Mouse (Mus musculus) cerebellum, adult 9-10 months (tissue): ENCODE results near the gene Snap47.
"Not testable (repeated sequence)": the region's sequence is repeated elsewhere in the genome, so short reads cannot be mapped to it uniquely, and the experiment has no call there.

Source experiments
- DNase-seq: peaks from one replicate; pipeline ENCODE4 v3.0.0; 2022

The Snap47 gene

DNA sequence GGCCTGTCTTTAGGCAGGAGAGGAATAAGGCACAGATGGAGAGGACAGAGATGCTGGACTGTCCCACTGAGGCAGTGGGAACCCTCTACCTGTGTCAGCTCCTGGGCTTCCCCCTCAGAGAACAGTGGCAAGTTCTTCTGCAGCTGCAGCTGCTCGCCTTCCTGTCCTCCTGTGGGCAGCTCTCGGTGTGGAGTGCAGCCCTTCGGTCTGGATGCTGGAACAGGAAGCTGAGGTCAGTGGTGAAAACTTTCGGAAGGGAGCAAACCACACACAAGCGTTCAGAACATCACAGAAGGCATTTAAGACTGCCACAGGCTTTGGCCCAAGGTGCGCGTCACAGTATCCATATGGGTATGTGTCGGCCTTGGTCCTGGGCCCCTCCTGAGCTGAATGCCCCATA is 29.6 kb downstream of the Snap47 start:
- no peak for DNase-seq

DNA sequence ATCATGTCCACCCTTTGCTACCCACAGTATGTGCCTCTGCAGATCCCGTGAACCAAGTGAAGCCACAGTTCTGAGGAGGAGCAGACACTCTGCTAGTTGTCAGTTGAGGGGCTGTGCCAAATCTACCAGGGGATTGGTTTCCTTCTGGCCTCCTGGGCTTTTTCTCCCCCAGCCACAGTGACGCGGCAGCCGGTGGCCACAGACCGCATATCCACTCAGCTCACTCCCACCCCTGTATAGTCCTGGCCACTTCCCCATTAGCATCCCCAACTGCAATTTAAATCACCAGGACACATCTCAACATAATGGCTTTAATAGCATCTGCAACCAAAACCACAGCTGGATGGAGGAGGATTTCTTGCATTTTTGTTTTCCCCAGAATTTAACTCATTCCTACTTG is 32.3 kb downstream of the Snap47 start:
- DNase-seq = no peak

DNA sequence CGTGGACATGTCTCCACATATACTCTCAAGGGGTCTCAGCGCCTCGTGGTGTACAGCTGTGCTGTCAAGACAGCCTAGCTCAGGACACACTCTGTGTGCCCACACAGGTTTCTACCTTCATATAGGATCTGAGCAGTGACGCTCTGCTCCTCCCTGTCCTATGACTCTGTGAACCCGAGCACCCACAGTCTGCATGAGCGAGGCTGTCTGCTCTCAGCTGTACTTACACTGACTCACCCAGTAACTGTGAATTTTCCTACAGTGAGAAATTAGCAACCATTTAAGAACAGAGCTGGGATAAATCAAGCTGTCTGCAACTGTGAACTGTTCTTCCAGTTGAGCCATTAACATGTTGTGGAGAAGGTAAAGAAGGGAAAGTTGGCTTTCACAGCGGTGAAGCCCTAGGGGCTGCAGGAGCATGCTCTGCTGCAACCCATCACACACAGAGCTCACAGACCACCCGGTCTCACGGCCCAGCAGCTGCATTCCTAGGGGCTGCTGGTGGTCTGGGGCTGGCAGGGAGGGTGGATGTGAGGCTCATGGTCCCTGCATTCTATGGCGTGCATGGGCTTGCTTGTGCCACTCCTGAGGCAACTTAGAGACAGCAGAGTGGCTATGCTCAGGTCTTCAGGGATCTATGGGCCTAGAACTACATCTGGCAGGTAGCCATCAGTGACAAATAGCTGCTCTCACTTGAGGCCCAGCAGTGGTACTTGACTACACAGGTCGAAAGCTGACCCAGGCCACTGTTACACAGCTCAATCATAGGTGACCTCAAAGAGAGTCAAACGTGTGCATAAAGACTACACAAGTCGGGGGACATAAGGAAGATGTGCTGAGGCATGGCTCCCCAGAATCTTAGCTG is 37.8 kb downstream of the Snap47 start:
- no peak for DNase-seq

DNA sequence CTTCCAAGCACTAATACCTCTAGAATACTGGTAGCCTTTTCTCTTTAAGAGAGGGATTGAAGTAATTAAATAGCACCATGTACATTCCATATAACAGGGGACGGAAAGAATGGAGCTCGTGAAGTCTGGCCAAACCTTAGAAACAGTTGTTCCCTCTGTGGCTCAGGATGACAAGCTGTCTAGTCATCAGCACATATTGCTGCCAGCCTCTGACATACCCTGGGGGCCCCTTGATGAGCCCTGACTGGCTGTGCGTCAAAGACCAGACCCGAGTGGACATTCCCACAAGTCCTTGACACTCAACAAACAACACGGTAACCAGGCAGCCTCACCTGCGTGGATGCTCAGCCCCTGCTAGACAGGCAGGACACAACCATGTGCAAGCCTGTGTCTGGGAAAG is 38.9 kb downstream of the Snap47 start:
- DNase-seq = no peak

DNA sequence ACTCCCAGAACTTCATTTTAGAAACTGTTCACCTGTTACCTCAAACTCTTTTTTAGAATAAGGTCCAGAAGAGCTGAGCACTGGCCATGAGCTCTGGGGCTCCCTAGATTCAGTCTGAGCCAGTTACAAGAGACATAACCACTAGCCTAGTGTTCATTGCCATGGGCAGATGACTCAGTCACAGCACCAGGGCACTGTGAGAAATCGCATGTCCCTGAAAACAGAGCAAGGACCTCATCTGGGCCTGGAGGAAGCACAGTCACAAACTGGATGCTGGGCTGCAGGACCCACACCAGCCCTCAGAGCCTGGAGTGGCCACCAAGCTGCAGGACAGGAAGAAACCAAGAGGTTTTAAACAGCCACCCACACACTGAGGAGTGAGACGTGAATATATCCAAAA is 40.1 kb downstream of the Snap47 start:
- no peak for DNase-seq

DNA sequence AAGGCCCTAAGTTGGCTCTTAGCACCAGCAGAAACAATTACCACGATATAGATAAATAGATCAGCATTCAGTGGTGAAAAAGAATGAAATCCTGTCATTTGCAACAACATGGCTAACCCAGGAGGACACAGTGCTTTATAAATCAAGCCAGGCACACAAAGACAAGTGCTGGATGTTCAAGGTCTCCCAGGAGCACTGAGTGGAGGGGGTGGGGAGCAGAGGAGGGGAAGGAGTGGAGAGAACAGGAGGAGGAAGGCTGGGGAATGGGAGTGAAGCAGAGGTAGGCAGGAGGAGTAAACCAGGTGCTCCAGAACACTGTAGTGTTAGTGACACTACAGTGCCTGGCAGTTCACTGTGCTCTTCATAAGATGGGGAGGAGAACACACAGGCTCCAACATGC is 45.2 kb downstream of the Snap47 start:
- DNase-seq = no peak

DNA sequence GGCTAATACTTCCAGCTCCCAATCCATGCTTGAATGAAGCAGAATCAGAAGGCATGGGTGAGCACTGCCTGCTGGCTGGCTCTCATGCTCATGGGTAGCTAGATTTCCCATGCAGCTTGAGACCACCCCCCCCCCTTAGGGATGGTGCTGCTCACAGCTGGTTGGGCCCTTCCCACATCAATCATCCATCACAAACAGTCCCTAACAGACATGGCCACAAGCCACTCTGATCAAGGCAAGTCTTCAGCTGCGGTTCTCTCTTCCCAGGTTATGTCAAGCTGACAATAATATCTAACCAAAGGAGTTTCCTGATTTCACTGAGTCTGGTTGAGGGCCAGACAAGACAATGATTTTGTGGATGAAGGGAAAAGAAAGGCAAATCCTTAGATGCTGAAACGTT is 50.1 kb downstream of the Snap47 start:
- no peak for DNase-seq

DNA sequence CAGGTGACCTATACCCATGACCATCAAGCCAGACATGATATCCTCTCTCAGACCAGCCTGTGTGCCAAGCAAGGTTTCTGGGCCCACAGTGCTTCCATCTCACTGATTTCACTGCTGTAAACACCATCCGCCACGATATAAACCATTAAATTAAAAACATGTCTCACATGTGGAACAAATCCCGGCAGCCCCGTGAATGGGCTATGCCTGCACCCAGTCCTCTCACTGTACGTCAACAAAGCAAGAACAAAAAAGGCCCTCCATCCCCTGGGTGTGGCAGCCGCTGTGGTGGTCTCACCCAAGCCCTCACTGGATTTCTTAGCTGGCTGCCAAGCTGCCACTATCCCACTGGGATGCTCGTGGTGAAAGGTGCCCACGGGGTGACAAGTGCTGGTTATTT is 51.2 kb downstream of the Snap47 start:
- DNase-seq = no peak

DNA sequence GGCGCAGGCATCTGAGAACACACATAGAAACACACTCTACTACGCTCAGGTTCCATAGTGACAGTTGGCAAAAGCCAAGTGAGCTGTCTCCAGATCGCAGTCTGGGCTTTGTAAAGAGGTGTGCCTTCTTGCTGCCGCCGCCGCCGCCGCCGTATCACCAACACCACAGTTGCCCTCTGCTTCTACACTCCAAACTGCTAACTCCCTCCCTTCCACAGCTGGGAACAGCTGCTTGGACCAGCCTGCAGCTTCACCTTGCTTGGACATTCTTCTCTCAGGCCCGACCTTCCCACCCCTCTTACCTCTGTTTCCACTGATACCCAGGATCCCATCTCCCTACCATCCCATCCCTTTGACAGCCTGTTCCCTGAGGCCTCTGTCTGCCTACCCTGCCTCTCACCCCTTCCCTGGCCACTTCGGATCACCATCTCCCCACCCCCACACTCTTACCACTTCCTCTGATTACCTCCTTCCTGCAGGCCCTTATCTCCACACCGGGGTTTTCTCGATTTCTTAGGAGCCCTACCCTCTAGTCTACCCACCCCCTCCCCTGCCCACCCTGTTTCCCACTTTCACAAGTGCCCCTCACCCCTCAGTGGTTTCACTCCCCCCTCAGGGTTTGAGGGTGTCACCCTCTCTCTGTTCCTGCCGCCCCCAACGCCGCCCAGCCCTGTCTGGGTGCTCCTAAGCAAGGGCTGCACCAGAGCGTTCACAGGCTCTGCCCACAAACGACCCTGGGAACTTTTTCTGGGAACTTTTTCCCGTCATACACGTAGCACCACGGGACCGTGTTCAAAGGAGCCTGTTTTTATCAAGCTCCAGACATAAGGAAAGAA is 53.2 kb downstream of the Snap47 start:
- DNase-seq = no peak

DNA sequence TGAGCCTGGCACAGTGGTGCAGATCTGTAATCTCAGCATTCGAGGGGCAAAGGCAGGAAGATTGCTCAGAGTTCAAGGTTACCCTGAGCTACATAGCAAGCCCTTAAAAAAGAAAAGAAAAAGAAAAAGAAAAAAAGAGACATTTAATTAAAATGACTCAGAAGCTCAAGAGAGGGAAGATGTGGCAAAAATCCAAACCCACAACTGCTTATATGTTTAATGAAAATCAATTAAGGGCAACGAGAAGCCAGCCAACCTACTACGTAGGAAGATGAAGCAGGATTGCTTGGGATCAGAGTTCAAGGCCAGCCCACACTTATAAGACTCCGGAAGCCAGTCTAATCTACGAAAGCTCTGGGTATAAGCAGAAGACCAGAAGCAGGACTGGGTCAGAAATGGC is 56.5 kb downstream of the Snap47 start:
- DNase-seq = no peak

DNA sequence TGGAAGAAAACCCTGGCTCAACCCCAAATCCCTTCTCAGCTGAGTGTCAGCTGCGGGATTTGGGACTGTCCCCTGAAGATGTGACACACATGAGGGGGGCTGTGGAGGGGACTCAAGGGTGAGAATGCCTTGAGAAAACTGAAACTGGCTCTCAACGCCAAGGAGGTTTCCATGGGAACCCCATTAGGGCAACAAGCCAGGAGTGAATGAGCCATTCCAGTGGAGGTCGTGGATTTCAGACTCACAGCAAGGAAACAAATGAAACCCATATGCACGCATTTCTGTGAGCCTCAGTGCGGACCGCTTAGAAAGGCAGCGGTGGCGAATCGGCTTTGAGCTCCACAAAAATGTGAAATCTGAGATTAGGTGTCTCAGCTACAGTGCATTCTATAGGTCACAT is 57.4 kb downstream of the Snap47 start:
- no peak for DNase-seq

DNA sequence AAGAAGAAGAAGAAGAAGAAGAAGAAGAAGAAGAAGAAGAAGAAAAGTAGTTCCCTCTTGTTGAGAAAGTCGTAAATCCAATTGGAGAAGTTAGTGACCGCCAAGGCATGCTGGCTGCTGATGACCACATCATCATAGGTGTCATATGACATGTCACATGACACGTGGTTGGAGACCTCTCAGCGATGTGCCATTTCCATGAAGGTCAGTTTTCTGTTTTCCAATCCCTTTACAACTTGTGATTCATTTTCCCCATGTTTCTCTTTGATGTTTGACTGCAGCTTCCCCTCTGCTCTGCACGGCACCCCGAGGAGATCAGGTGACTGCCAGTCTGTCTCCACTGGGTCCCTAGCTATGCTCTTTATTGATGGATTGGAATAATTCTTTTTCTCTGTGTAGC is 58.7 kb downstream of the Snap47 start:
- no peak for DNase-seq

DNA sequence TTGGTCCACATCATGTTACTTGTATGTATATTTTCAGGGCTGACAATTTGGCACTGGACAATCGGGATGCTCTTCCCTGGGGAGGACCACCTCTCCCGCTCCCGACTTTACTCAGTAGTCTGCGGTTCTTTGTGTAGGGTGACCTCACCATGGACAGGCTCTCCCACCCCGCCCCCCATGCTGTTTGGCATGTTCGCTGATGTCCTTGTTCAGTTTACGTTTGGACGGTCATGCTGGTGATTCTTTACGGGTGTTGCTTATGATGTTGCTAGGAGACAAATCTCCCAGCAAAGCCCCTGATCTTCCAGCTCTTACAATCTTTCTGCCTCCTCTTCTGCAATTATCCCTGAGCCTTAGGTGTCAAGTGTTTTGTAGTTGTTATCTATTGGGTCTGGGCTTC is 60.5 kb downstream of the Snap47 start:
- DNase-seq = no peak

DNA sequence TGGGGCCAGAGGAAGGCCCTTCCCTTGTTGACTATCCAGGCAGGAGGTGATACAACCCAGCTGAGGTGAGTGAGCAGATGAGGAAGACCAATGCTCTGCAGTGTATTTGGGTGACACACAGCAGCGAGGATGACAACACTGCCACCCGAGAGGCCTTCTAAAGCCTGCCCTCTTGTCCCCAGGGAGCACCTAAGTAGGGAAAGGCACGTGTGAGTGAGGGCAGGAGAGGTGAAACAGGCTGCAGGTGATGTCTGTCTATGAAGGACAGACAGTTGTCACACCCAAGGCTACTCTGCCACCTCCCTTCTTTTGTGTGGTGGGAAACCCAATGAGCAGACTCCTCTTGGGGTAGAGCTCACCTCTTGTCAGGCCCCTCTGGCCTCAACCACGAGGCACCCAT is 61.4 kb downstream of the Snap47 start:
- DNase-seq = no peak

DNA sequence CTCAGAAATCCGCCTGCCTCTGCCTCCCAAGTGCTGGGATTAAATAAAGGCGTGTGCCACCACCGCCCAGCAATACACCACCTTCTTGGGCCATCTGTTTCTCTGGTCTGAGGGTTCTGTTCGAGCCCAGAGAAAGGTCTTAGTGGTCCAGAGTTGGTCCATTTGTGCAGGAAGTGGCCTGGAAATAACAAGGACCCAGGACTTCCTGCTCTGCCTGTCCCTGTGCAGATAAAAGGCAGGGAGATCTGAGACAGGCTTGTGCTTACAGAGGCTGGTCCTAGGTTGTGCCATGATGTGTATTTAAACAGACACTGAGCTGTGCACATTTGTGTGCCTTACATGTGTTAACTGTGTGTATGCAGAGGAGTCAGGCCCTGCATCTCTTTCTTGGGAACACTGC is 62.2 kb downstream of the Snap47 start:
- DNase-seq = no peak

DNA sequence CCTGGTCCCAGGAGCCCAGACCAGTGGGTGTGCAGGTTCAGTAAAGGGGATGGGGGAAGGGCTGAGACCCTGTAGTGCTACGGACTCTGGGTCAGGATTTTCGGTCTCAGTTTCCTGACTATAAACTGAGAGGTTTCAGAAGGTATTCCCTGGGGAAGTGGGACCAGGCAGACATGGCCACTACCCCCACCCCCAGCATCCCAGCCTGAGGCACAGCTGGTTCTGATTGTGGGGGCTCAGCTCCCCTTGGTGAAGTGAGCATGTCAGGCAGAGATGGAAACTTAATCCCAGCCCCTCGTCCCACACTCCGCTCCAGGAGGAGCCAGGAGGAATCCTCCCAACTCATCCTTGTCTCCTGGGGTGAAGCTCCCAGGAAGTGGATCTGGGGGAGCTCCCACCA is 63.5 kb downstream of the Snap47 start:
- DNase-seq = no peak

DNA sequence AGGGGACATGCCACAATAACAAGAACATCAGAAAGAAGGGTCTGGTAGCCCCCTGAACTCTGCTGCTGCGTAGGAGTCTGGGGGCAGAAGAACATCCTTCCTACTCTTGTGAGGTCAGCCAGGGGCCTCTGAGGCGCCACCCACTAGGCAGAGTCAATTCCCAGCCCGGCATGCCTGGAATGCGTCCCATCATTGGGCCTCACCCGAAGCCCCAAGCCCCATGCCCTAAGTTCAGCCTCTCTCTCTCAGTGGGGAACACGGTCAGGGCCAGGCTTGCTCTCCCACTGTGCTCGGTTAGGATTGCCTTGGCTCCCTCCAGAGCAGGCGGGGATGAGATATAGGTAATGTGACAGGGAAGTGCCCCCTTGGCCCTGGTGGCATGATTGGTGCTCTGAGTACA is 65.9 kb downstream of the Snap47 start:
- DNase-seq = no peak

DNA sequence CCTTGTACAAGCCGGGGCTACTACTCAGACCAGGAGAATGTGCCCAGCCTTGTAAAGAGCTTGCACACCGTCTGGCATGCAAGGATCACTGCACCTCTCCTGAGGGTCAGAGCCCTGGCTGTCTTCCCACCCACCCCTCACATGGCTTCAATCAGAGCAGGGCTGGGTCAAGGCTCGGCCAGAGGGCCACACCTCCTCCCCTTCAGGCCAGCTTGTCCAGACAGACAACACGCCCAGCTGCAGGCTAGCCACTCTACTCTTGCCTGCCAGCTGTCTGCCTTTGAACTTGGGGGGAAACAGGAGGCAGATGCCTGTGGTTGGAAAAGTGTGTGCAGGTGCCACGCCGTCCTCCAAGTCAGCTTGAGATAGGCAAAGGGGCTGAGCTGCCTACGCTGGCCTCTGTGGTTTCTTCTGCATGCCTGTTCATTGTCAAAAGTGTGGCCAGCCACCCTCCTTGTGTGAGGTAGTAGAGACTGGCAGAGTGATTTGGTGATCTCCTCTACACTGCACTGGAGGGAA is 66.5 kb downstream of the Snap47 start:
- DNase-seq = no peak

DNA sequence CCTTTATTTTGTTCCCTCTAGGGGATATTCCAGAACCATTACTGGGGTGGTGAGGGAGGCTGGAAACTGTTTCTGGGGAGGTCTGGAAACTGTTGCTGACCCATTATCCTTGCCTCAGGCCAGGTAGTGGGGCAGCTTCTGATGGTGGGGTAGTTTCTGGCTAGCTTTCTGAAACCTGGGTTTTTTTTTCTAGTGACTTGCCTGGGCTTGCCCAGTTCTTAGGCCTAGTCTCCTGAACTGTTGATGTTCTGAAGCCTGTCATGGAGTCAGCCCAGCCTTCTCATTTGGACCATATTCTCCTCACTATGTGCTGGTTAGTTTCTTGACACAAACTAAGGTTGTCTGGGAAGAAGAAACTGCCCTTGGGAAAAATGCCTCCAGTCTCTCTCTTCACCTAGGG is 71.4 kb downstream of the Snap47 start:
- DNase-seq = no peak

DNA sequence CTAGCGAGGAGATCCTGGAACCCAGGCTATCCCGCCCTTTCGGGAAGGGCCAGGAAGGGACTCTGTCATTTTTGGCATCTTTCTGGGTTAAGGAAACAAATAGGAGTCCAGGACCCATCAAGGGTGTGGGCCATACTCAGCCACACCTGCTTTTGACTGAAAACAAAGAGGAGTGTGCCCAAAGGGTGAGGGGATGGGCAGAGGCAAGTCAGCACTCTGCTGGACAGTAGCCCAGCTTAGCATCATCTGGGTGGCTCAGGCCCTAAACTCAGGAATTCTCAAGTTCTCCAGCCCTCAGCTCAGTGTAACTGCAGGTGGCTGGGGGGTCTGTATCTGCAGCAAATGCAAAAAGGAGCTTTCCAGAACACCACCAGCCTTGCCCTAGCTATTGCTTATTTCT is 73.0 kb downstream of the Snap47 start:
- no peak for DNase-seq

DNA sequence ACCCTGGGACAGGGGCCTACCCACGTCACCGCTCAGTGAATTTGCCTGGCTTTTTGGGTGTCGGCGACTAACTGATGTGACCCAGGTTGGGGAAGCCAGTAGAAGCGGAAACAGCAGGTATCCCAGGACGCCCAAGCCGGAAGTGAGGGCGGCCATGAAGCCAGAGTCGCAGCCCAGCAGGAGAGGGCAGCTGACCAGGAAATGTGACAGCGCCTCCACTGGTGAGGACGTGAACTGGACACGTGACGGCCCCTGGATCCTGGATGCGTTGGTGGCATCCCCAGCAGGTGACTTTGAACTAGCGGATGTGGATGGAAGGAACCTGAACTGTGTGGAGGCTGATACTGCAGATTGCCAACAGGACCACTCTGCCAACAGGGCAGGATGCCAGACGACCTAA is 75.5 kb downstream of the Snap47 start, which contains the start of gene Prss38:
Gene Prss38, minus strand, starts transcription at position 183 of the 400 bp plus-strand sequence.
- DNase-seq = no peak

DNA sequence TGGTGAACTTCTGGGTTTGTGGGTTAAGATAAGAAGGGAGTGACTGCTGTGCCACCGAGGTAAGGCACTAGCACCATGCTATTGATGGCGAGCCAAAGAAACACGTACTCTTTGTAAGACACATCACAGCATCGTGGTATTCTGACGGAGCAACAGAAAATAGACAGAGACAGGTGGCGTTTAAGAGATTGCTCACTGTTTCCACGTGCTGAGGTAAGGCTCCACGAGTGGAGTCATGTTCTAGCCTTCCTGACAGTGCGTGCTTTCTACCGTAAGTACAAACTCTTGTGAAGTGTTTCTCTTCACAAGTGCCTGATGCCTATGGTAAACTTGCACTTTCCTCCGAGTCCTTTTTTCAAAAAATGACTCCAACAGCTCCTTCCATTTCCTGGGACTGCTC is 81.1 kb downstream of the Snap47 start:
- no peak for DNase-seq

DNA sequence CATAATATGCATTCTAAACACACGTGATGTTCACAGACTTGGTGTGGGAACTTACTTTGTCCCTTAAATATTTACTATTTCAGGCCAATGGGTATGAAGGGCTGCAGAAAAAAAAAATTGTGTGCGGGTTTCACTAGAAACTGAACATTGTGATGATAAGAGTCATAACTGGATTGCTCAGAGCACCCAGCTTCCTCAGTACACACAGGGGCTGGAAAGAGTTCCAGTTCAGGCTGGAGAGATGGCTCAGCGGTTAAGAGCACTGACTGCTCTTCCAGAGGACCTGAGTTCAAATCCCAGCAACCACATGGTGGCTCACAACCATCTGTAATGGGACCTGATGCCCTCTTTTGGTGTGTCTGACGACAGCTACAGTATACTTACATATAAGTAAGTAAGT is 83.0 kb downstream of the Snap47 start:
- not testable (repeated sequence) for DNase-seq

DNA sequence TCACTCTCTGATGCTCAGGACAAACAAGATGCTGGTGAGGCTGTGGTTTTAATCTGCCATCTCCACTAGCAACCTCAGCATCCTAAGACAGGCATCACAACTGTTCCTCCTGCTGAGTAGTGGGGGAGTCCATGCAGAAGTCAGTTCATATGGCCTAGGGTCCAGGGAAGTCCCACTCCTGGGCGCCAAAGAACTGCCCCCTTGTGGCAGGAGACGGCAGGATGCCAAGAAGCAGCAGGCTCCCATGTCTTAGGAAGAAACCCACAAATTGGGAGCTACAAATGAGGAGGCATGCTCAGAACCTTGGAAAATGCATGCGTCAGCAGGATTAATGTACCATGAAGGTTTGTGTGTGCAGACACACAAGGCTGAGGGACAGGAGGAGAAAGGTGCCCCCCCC is 84.4 kb downstream of the Snap47 start:
- no peak for DNase-seq
